Mouse (Mus musculus) midbrain, postnatal 0 days (tissue): Measurements from ENCODE around the gene Ccdc34. TPM values are rescaled to one million over a fixed set of nuclear protein-coding genes. Genes with fewer than 3 reads are reported as not detected.
A peak's percentile ranks its signal among the peaks of the same experiment; 100 is the strongest.

ENCODE experiments used
- ATAC-seq: fragments of 200-750 bp; cut with Nextera tagmentation; 2 replicates; pipeline ENCODE4 v1.8.0; 2017; ENCODE audit warnings: moderate number of reproducible peaks, mild to moderate bottlenecking, moderate TSS enrichment, moderate library complexity; ENCODE audit not compliant: low FRiP score
- DNase-seq: peaks from one replicate; pipeline ENCODE4 v3.0.0-alpha.2; 2015; ENCODE audit warnings: low spot score
- H3K27ac ChIP-seq: fragments of 300-500 bp; sonication (generic); 2 replicates; pipeline ENCODE4 v1.5.1; 2014; ENCODE audit warnings: low read depth, mild to moderate bottlenecking, low read length, mixed read lengths
- H3K27me3 ChIP-seq: fragments of 300-500 bp; sonication (generic); 2 replicates; pipeline ENCODE4 v1.6.1; 2014; ENCODE audit warnings: low read length, control low read depth, mixed read lengths; ENCODE audit not compliant: insufficient read depth
- H3K36me3 ChIP-seq: fragments of 300-500 bp; sonication (generic); 2 replicates; pipeline ENCODE4 v1.6.1; 2014; ENCODE audit warnings: low read length, control low read depth, mixed read lengths; ENCODE audit not compliant: insufficient read depth
- H3K4me1 ChIP-seq: fragments of 300-500 bp; sonication (generic); 2 replicates; pipeline ENCODE4 v1.6.1; 2014; ENCODE audit warnings: mild to moderate bottlenecking, control low read depth, antibody characterized with exemption, low read length, mixed read lengths; ENCODE audit not compliant: insufficient read depth
- H3K4me2 ChIP-seq: fragments of 300-500 bp; sonication (generic); 2 replicates; pipeline ENCODE4 v1.6.1; 2014; ENCODE audit warnings: low read depth, mild to moderate bottlenecking, low read length, mixed read lengths; ENCODE audit not compliant: poor library complexity, severe bottlenecking
- H3K4me3 ChIP-seq: fragments of 300-500 bp; sonication (generic); 2 replicates; pipeline ENCODE4 v1.5.1; 2014; ENCODE audit warnings: low read depth, mild to moderate bottlenecking, low read length, moderate library complexity
- H3K9ac ChIP-seq: fragments of 300-500 bp; sonication (generic); replicated peaks from 2 replicates; pipeline ENCODE4 v1.6.1; 2014; ENCODE audit warnings: mild to moderate bottlenecking, low read length, moderate library complexity, mixed read lengths; ENCODE audit not compliant: poor library complexity, severe bottlenecking
- H3K9me3 ChIP-seq: fragments of 300-500 bp; sonication (generic); 2 replicates; pipeline ENCODE4 v1.6.1; 2016; ENCODE audit warnings: low read length, control low read depth
- CTCF ChIP-seq: IDR thresholded peaks from 2 replicates; pipeline ENCODE4 v1.5.1; 2016; ENCODE audit warnings: antibody characterized with exemption, mild to moderate bottlenecking
- WGBS: fragments of 180-500 bp; shearing (Covaris S2); extraction: QIAGEN DNeasy Blood & Tissue Kit; methylation state at CpG from one replicate; pipeline ENCODE4 v1.1.7; 2014; 5-methylcytosine and 5-hydroxymethylcytosine counted together
- polyA plus RNA-seq: library from polyadenylated mRNA; unstranded; fragments of >200 nt; fragmentation: Nextera tagmentation; extraction: Ambion mirVana; gene quantifications from 2 replicates; pipeline ENCODE4 v1.2.1, GENCODE M21; 2015
- total RNA-seq: library from RNA; depleted of rRNA; stranded (reverse); fragments of >200 nt; gene quantifications from 2 replicates; pipeline ENCODE4 v1.2.3, GENCODE M21; 2014

The Ccdc34 gene
- total and polyA plus RNA-seq, 2 experiments from 2014 or later: 19.8 to 28.9 TPM

- DNase-seq (no peak), ATAC-seq (no peak)
- no peak overlapping the region for H3K27ac ChIP-seq
- H3K4me3 ChIP-seq: no peak overlapping the region
- H3K36me3 ChIP-seq: no peaks in the 10 kb centered on the region
- H3K4me2 ChIP-seq: no peak overlapping the region
- H3K9me3 ChIP-seq: no peaks in the 10 kb centered on the region
- no peaks in the 10 kb centered on the region for H3K27me3 ChIP-seq
- H3K4me1 ChIP-seq: no peaks in the 10 kb centered on the region
- no peak overlapping the region for H3K9ac ChIP-seq
- no peak for TF ChIP-seq CTCF
- 90% methylated on average over 4 of the region's 4 CpGs for WGBS
Observed at GRCm38 (mm10) chr2:110201770-110202169, 184.2 kb downstream of the Ccdc34 start.

- H3K36me3 ChIP-seq: no peaks in the 10 kb centered on the region
- no peaks in the 10 kb centered on the region for H3K9me3 ChIP-seq
- no peak for TF ChIP-seq CTCF
- no peak overlapping the region for H3K4me2 ChIP-seq
- H3K4me3 ChIP-seq: no peak overlapping the region
- 48% methylated on average over 13 of the region's 13 CpGs for WGBS
- DNase-seq (no peak), ATAC-seq (no peak)
- H3K9ac ChIP-seq: no peak overlapping the region
- H3K27me3 ChIP-seq: no peaks in the 10 kb centered on the region
- H3K27ac ChIP-seq: no peak overlapping the region
- H3K4me1 ChIP-seq: no peaks in the 10 kb centered on the region
Observed at GRCm38 (mm10) chr2:110202716-110203497, 185.3 kb downstream of the Ccdc34 start.

GRCm38 (mm10) chr2:110204169-110204568, 186.6 kb downstream of the Ccdc34 start:
- no peak for DNase-seq
- Histone ChIP-seq H3K27me3 (no peaks in the 10 kb centered on the region), H3K9me3 (no peaks in the 10 kb centered on the region), H3K27ac (no peak overlapping the region), H3K36me3 (no peaks in the 10 kb centered on the region), H3K4me1 (no peaks in the 10 kb centered on the region), H3K9ac (no peak overlapping the region), H3K4me2 (no peak overlapping the region), H3K4me3 (no peak overlapping the region)
- no peak for ATAC-seq
- no peak for TF ChIP-seq CTCF
- WGBS: 82% methylated on average over 4 of the region's 4 CpGs

GRCm38 (mm10) chr2:110204705-110205318, 187.2 kb downstream of the Ccdc34 start:
- H3K36me3 ChIP-seq: no peaks in the 10 kb centered on the region
- no peak overlapping the region for H3K4me3 ChIP-seq
- no peak overlapping the region for H3K4me2 ChIP-seq
- 8% methylated on average over 14 of the region's 14 CpGs for WGBS
- H3K4me1 ChIP-seq: no peaks in the 10 kb centered on the region
- H3K9me3 ChIP-seq: no peaks in the 10 kb centered on the region
- H3K27me3 ChIP-seq: no peaks in the 10 kb centered on the region
- peak; percentile 94 for TF ChIP-seq CTCF
- DNase-seq (peak; percentile 78), ATAC-seq (peak; percentile 64)
- H3K27ac ChIP-seq: no peak overlapping the region
- H3K9ac ChIP-seq: no peak overlapping the region

- no peaks in the 10 kb centered on the region for H3K36me3 ChIP-seq
- H3K9me3 ChIP-seq: no peaks in the 10 kb centered on the region
- 76% methylated on average over 8 of the region's 8 CpGs for WGBS
- H3K27me3 ChIP-seq: no peaks in the 10 kb centered on the region
- no peak for TF ChIP-seq CTCF
- DNase-seq (peak; percentile 74), ATAC-seq (peak; percentile 84)
- no peak overlapping the region for H3K4me2 ChIP-seq
- no peak overlapping the region for H3K27ac ChIP-seq
- H3K4me1 ChIP-seq: no peaks in the 10 kb centered on the region
- H3K4me3 ChIP-seq: no peak overlapping the region
- no peak overlapping the region for H3K9ac ChIP-seq
Observed at GRCm38 (mm10) chr2:110210508-110211496, 193.2 kb downstream of the Ccdc34 start.
